Mouse (Mus musculus) stomach, postnatal 0 days (tissue): ENCODE results near the gene Crnn.

Experiments used
- CTCF ChIP-seq: IDR thresholded peaks from 2 replicates; pipeline ENCODE4 v1.5.1; 2016; ENCODE audit warnings: antibody characterized with exemption, low read depth, mild to moderate bottlenecking, moderate library complexity
- EP300 ChIP-seq: optimal IDR thresholded peaks from 2 replicates; pipeline ENCODE3; 2016; ENCODE audit warnings: antibody characterized with exemption

DNA sequence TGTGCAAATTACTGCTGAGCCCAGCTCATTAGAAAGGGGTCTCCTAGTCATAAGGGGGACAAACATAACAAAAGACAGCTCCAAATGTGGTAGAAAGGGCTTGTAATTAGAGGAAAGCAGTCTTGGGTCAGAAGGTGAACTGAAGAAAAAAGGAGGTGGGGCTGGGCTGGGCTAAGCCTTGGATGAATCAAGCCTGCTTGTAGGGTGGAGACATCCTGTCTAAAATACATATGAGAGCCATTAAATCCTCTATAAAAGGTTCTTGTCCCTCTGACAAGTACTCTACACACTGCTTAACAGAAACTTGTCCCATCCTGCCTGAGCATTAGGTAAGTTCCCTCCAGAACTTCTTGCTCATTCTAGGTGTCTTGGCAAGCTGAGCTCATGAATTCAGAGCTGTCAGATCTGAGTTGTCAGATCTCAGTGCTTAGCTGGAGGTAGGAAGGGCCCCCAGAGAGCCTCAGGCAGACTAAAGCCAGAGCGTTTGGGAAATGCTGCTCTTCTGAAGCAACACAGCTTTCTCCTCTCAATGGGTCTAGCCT lies at the start of gene Crnn:
- TF ChIP-seq CTCF (no peak), EP300 (peak; percentile 67)
